Mouse (Mus musculus): Measurements from ENCODE around the gene Ryr1.

The Ryr1 gene

DNA sequence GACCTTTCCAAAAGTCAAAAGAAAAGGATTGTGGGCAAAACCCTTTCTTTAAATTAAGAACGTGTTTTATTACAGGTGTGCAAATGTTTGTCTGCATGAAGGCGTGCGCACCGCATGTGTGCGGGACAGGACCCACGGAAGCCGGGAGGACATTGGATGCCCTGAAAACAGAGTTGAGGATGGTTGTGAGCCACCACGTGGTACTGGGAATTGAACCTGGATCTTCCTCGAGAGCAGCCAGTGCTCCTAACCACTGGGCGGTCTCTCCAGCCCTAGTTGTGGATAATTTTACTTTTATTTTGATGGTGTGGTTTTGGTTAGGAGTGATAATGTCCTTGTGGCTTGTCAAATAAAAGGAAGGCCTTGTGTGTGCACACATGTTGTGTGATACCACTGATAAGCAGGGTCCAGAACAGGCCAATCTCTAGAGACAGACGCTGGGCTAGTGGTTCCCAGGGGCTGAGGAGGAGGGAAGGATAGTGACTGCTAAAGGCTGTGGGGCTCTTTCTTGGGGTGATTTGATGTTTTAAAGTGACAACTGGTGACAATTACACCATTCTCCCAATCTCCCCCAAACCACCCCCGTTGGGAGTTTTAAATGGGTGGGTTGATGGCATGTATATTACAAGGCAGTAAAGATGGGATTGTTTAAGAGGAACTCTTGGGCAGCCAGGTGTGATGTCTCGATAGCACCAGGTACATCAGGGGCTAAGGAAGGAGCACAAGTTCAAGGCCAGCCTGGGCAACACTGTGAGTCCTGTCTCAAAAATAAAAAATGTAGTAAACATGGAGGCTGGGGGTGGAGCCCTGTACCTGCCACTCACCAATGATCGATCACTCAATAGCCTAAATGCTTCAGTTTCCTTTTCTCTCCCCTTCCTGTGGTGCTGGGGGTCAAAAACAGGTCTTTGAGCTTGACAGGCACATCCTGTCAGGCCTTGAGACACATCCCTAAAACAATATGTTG, 95.0 kb downstream of the Ryr1 start:
- no peak for DNase-seq

DNA sequence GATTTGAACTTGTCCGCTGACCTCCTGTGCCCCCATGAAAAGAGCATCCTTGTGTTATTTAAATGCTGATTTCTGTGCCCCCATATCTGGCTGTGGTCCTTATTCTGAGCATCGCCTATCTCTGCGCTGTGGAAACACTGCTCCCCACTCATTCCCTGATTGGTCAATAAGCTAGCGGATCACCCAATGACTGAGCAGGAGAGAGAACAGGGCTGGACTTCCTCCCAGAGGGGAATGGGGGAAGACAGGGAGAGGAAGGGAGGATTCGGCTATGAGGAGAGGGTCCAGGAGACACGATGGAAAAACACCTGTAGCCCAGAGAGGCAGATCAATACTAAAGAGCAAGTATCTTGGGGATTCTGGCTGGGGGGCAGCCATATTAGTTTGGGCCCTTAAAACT, 96.2 kb downstream of the Ryr1 start:
- no peak for DNase-seq

- no peak for DNase-seq
These were observed 98.2 kb downstream of the Ryr1 start for GRCm38 (mm10) chr7:29026811-29027210.

DNA sequence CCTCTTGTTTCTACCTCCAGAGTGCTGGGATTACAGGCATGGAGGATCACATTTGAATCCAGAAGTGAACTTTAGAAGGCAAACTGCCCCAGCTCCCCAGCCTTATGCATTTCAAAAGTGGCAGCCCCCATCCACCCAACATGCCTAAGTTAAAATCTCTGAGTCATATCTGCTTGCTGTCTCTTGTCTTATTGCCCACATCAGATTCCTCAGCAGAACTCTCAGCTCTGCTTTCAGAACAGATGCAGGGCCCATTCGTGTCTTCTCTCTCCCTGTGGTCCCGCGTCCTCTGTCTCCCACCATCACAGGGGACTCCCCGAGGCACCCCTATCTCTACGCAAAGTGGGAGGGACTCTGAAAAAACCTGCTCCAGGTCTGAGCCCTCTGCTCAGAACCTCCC, 98.8 kb downstream of the Ryr1 start:
- DNase-seq: no peak

DNA sequence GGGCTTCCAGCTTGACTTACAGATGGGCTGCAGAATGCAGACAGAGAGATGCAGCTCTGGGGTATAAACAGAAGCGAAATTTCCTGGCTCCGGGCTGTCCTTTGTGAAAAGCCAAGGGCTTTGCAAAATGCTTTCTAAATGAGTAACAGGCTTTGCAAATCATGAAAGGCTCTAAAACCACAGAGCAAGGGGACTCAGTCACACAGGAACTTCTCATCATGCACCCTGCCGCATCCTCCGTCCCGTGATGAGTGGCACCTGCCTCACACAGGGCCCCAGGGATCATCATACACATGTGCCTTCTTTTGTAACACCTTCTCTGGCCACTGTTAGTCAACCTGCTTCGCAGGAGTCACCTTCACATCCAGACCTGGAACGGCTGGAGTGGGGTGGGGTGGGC, 99.4 kb downstream of the Ryr1 start:
- DNase-seq: no peak

- DNase-seq: no peak
These were observed 101.5 kb downstream of the Ryr1 start for GRCm38 (mm10) chr7:29023514-29023913.

DNA sequence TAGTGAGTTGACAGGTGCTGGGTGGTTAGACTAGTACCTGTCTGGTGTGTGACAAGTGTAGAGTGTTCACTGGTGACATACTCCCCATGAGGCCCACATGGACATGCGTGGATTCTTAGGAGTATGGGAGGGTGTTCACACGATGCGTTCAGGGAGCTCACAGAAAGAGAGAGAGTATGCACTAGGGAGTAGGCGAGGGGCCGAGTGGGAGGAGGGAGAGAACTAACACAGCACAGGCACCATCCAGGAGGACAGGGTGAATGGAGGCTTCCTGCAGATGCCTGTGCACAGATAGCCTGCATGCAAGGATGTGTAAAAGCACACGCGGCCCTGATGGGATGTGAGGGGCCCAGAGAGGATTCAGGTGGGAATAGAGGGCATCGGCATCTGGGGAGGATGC, 102.5 kb downstream of the Ryr1 start:
- DNase-seq: no peak

DNA sequence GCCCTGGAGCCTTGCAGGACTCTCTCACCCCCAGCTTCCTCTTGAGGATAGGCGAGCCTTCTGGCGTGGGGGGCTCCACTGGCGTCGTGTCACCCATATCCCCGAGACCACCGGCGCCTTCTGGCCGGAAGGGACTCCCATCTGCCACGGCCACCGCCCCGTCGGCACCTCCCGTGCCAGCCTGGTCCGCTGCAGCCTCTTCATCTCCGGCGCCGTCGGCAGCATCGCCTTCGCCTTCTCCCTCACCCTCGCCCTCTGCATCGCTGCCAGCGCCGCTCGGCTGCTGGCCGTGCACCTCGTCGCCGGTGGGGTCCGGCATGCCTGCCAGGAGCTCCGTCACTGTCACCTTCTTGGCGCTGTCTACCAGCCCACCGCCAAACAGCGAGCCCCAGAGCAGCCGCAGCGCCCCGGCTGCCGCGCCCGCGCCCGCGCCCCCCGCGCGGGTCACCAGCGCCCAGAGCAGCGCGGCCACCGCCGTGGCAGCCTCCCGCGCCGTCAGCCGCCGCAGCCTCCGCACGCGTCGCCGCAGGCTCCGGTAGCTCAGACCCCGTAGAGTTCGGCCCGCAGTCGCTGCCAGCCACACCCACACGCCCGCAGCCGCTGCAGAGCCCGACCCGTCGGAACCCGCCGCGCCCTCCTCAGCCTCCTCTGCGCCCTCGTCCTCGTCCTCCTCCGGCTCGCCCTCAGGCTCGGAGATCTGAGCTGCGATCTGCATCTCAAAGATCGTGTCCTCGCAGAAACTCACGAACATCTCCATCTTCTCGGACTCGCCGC, 105.3 kb downstream of the Ryr1 start:
- no peak for DNase-seq

GRCm38 (mm10) chr7:29017222-29017621, 107.8 kb downstream of the Ryr1 start:
- no peak for DNase-seq

GRCm38 (mm10) chr7:29016440-29016839, 108.5 kb downstream of the Ryr1 start:
- DNase-seq: no peak

DNA sequence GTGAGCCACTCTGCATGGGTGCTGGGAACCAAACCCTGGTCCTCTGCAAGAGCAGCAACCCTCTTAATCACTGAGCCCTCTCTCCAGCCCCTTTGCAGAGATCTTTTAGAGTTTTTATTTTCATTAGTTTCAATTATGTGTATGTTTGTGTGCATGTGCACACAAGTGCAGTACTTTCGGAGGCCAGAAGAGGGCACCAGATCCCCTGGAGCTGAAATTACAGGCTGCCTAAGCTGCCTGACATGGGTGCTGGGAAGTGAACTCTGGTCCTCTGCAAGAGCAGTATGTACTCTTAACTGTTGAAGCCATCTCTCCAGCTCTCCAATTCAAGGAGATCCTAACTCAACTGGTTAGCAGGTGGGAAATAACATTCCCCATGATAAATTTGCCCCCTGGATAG, 110.0 kb downstream of the Ryr1 start:
- DNase-seq: no peak

DNA sequence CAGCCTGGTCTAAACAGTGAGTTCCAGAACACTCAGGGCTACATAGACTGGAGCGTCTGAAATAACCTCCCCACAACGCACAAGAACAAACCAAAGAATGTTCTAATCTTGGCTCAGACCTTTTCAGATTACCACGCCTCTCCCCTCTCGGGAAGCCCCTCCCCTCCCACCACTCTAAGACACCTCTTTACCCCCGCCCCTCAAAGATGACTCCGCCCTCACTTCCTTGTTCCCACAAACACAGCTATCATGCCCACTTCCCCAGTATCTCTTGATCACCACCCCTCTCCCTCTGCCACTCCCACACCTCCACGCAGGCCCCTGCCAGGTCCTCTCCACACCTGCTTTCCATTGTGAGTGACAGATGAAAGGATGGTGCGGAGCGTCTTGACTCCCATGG, 116.3 kb downstream of the Ryr1 start:
- DNase-seq: no peak

DNA sequence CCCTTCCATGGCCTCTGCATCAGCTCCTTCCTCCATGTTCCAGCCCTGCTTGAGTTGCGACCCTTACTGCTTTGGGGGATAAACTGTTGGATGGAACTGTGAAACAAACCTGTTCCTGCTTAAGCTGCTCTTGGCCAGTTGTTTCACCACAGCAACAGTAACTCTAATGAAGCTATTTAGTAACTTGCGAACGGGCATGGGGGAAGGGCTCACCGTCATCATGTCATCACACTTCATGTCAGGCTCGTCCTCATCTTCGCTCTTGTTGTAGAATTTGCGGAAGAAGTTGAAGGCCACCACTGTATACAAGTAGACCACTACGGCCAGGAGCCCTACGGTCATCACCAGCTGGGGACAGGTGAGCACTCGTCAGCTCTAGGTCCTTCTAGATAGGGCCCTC, 116.8 kb downstream of the Ryr1 start:
- no peak for DNase-seq

DNA sequence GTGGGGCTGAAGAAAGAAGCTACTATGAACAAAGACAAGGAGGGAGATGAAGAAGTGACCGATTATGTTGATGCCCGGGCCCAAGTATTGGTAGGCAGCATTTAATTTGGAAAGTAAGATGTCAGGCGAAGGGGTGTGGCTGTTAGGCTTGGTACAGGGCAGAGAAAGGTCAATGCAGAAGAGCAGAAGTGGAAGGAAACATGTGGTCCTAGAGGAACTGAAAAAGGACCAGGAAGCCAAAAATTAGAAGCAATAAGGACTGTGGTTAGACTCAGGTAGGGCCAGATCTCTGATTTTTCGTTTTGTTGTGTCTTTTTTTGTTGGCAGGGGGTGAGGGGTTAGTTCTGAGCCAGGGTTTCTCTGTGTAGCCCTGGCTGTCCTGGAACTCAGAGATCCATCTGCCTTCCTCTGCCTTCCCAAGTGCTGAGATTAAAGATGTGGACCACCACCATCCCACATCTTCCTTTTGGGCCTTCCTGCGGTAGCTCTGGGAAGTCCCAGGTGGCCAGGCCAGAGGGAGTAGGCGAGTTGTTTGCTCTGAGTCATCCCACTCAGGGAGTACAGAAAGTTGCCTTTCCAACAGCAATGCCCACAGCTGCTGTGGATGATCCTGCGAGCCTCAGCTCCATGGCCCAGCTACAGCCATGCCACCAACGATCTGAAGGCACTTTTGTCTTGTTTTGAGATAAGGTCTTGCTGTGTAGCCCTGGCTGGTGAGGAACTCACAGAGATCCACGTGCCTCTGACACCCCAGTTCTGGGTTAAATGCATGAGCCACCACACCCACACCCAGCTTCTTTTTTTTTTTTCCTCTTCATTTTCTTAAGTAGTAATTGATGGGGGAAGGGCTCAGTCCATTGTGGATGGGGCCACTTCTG, 117.5 kb downstream of the Ryr1 start:
- no peak for DNase-seq

GRCm38 (mm10) chr7:29000651-29001605, 124.1 kb downstream of the Ryr1 start:
- DNase-seq: no peak

DNA sequence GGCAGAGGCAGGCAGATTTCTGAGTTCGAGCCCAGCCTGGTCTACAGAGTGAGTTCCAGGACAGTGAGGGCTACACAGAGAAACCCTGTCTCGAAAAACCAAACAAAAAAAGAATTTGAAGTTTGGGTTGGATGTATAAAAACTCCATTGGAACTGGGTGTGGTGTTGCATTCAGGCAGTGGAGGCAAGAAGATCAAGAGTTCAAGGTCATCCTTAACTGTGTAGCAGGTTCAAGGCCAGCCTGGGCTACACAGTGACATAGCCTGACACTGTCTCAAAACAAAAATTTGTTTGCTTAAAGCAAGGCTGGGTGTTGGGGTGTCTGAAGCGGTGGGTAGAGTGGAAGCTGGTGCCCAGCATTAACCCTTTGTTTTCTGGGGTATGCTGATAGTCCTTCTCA, 131.6 kb downstream of the Ryr1 start:
- DNase-seq: no peak

- no peak for DNase-seq
These were observed 132.0 kb downstream of the Ryr1 start for GRCm38 (mm10) chr7:28992997-28993396.

DNA sequence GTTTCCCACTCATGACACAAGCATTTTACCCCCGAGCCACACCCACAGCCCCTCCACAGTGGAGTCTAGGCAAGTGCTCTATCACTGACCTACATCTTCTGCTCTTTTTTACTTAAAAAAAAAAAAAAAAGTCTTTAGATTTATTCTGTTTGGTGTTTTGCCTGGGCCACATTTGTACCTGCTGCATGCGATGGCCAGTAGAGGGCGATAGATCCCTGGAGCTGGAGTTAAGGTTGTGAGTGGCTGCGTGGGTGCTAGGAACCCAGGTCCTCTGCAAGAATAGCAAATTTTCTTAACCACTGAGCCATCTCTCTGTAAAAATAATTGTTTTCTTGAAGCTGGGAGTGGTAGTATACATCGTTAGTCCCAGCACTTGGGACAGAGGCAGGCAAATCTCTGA, 133.4 kb downstream of the Ryr1 start:
- no peak for DNase-seq

GRCm38 (mm10) chr7:28990766-28991273, 134.2 kb downstream of the Ryr1 start:
- no peak for DNase-seq

DNA sequence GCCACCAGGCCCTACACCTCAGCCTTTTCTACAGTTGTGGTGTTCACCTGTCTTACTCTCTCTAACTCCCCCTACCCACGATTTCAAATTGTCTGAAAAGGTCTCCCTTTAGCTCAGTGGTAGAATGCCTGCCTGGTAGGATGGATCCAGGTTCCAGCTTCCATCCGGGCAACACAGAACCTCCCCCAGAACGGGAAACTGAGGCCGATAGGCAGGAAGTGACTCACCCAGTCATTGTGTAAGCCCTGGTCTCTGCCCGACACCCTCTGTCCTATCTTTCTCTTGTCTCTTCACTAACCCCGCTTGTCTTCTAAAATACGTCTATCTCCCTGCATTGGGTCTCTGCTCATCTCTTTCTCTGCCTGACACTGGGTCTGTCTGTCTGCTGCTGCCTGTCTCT, 139.8 kb downstream of the Ryr1 start:
- no peak for DNase-seq

DNA sequence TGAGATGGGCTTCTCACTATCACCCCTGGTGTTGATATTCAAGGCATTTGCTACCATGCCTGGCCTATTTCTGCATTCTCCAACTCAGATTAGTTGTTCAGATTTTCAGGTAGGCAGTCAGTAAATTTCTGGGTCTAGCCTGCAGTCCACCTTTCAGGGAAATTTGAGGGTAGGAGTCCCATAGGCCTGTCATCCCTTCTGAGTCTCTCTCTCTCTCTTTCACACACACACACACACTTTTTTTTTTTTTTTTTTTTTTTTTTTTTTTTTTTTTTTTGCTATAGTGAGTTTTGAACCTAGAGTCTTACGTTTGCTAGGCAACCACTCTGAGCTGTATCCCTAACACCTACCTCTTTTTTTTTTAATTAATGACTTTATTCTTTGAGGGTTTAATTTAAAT, 140.5 kb downstream of the Ryr1 start:
- no peak for DNase-seq

GRCm38 (mm10) chr7:28983849-28984248, 141.1 kb downstream of the Ryr1 start:
- DNase-seq: no peak

Measured in cerebellum, adult 18-20 months (tissue).